17 mouse cellular contexts compared by ENCODE assay signal in genomic region chr14:103401983-103402382, GRCm38 (mm10). TPM values are rescaled to one million over a fixed set of nuclear protein-coding genes. Genes with fewer than 3 reads are reported as not detected.
DNase-seq lines count a peak whose midpoint lies in the region; ATAC-seq lines count a peak whose summit lies in the region.
"Had no signal": no experiment of that assay in that cellular context is flagged by ENCODE, and none has a peak within 500 bp of the region (broad histone marks: within the 10 kb centered on the region; RNA-seq: fewer than 3 reads in every experiment).

No protein-coding gene starts in this region.

- DNase-seq in MEL-GATA-1-ER (ENCODE audit: extremely low read depth, low read depth) = peak; percentile 17
- DNase-seq in frontal cortex, postnatal 36 days (ENCODE audit: low spot score in 2 of 2) = no peak
- DNase-seq in T-cell, adult 2 months (ENCODE audit: low spot score) = no peak
- no peak for DNase-seq in kidney, postnatal 10 days
- DNase-seq: adrenal gland, adult 8-10 months; adrenal gland, postnatal 14 days; cerebellum, adult 11 months; cerebellum, adult 18-20 months; cerebellum, adult 8-10 months; cerebellum, adult 9-11 months; cerebellum, postnatal 14 days; cerebellum, postnatal 36 days had no signal

- peak; percentile 73 for ATAC-seq in granulocyte monocyte progenitor cell, adult 5-6 weeks (replicated peaks; ENCODE audit: poor library complexity, severe bottlenecking)
- ATAC-seq in megakaryocyte progenitor cell, adult 5-6 weeks (replicated peaks; ENCODE audit: poor library complexity) = peak; percentile 70
- ATAC-seq: activated CD4-positive, CD25-positive, alpha-beta regulatory T cell, adult 4 months; forebrain, embryonic 14.5 days; forebrain, embryonic 16.5 days had no signal

RNA-seq across cellular contexts. Expression of gene Mycbp2, which starts 55.4 kb away (rescaled TPM):
- total RNA-seq in granulocyte monocyte progenitor cell, adult 5-6 weeks (2014; fragmentation: Nextera tagmentation) = 65.3 and 70.9 TPM in 2 replicates
- total RNA-seq in granulocyte monocyte progenitor cell, adult 5-6 weeks (2017) = 51.7 and 54.5 TPM in 2 replicates
- 55.8 and 66.9 TPM in 2 replicates for total RNA-seq in megakaryocyte progenitor cell, adult 5-6 weeks (2015)
- 43.9 and 51.3 TPM in 2 replicates for total RNA-seq in megakaryocyte progenitor cell, adult 5-6 weeks (2017)
